Mouse (Mus musculus): ENCODE results near the gene Mmp9. TPM values are rescaled to one million over a fixed set of nuclear protein-coding genes. Genes with fewer than 3 reads are reported as not detected.

The Mmp9 gene
- polyA plus RNA-seq, 1 experiment = 5.8 TPM

DNA sequence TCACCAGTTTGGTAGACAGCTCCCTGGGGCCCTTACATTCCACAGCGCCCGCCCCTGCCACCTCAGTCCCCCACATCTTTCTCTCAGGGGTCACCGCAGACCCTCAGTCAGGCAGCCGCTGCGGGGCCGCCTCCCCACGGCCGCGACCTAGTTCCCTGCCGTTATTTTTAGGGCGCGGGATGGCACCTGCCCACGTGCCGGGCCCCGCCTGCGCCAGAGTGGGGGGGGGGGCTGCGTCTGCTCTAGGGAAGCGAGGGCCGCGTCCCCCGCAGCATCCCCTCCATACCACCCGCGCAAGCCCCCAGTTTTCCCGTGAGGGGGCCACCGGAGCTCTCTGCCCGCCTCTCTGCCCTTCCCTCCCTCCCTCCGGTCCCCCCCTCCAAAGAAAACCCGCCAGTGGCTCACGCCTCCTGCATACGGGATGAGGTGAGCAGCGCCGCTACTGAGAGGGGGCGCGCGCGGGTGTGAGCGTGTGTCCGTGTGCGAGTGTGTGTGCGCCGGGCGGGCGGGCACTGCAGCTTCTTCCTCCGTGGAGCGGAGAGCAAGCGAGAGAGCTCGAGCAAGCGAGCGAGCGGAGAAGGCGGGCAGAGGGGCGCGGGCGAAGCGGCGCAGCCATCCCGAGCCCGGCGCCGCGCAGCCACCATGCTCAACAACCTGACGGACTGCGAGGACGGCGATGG lies 27.3 kb downstream of the Mmp9 start:
- TF ChIP-seq EP300 (IDR thresholded peaks at IDR 0.05; ENCODE audit: insufficient read depth, low read depth, low read length) (no peak), POLR2A (IDR thresholded peaks at IDR 0.05; ENCODE audit: insufficient read depth, low read length) (no peak), CTCF (IDR thresholded peaks at IDR 0.05; ENCODE audit: low read depth, low read length) (no peak)
- Histone ChIP-seq H3K36me3 (ENCODE audit: control insufficient read depth, insufficient read depth, low read length, poor library complexity, severe bottlenecking) (no peaks in the 10 kb centered on the region), H3K9ac (ENCODE audit: low read depth, poor library complexity, severe bottlenecking) (0 out of 2 replicates have a peak overlapping the region, but pooled peaks have one; percentile 4), H3K4me3 (ENCODE audit: low read depth, low read length) (peak overlapping the region; percentile 37), H3K4me1 (ENCODE audit: control insufficient read depth, insufficient read depth, low read length) (no peaks in the 10 kb centered on the region), H3K27ac (ENCODE audit: insufficient read depth, low read length) (no peak overlapping the region), H3K27me3 (ENCODE audit: control insufficient read depth, insufficient read depth, low read length, poor library complexity, severe bottlenecking) (peaks cover 25% of the 10 kb centered on the region), H3K9me3 (replicated peaks; ENCODE audit: control insufficient read depth, insufficient read depth, low read length, poor library complexity, severe bottlenecking) (no peaks in the 10 kb centered on the region)

DNA sequence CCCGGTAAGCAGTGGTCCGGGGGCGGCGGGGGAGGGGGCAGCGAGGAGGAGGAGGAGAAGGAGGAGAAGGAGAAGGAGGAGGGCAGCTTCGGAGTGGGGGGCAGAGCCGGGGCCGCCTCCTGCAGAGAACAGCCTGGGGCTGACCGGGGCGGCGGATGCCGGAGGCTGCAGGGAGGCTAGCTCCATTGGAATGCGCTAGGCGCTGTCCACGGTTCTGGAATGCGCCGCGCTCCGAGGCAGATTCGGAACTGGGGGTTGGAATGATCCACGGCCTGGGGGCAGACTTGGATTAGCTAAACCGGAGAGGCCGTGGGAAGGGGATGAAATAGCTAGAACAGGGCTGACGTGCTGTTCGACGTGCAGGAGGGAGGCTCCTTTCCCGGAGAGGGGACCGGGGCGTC lies 27.9 kb downstream of the Mmp9 start:
- Histone ChIP-seq H3K27ac (ENCODE audit: insufficient read depth, low read length) (no peak overlapping the region), H3K4me1 (ENCODE audit: control insufficient read depth, insufficient read depth, low read length) (no peaks in the 10 kb centered on the region), H3K27me3 (ENCODE audit: control insufficient read depth, insufficient read depth, low read length, poor library complexity, severe bottlenecking) (peaks cover 25% of the 10 kb centered on the region), H3K36me3 (ENCODE audit: control insufficient read depth, insufficient read depth, low read length, poor library complexity, severe bottlenecking) (no peaks in the 10 kb centered on the region), H3K9ac (ENCODE audit: low read depth, poor library complexity, severe bottlenecking) (0 out of 2 replicates have a peak overlapping the region, but pooled peaks have one; percentile 4), H3K4me3 (ENCODE audit: low read depth, low read length) (peak overlapping the region; percentile 37), H3K9me3 (replicated peaks; ENCODE audit: control insufficient read depth, insufficient read depth, low read length, poor library complexity, severe bottlenecking) (no peaks in the 10 kb centered on the region)
- peak; percentile 68; the same call in 1 of the 2 replicates for TF ChIP-seq EP300 (IDR thresholded peaks at IDR 0.05; ENCODE audit: insufficient read depth, low read depth, low read length)
- TF ChIP-seq CTCF (IDR thresholded peaks at IDR 0.05; ENCODE audit: low read depth, low read length) = no peak

DNA sequence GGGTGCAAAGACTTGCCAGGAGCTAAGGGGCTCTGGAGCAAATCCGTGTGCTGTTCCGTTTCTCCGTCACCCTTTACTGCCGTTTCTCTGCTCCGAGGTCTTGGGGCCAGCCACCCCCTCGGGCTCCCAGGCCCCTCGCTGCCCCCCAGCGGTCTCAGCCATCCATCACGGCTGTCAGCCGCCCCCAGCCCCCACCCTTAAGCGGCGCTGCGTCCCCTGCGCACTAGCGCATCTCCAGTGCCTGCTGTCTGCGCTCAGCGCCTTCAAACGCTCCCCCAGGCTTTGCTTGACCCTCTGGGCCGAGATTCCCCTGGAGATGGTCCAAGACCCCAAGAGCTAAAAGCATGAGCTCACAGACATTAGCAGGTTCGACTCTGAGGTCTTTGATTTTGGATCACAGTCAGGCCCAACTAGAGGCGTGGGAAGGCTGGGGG lies 28.8 kb downstream of the Mmp9 start:
- Histone ChIP-seq H3K4me1 (ENCODE audit: control insufficient read depth, insufficient read depth, low read length) (no peaks in the 10 kb centered on the region), H3K9me3 (replicated peaks; ENCODE audit: control insufficient read depth, insufficient read depth, low read length, poor library complexity, severe bottlenecking) (no peaks in the 10 kb centered on the region), H3K27ac (ENCODE audit: insufficient read depth, low read length) (no peak overlapping the region), H3K4me3 (ENCODE audit: low read depth, low read length) (no peak overlapping the region), H3K27me3 (ENCODE audit: control insufficient read depth, insufficient read depth, low read length, poor library complexity, severe bottlenecking) (peaks cover 25% of the 10 kb centered on the region), H3K36me3 (ENCODE audit: control insufficient read depth, insufficient read depth, low read length, poor library complexity, severe bottlenecking) (no peaks in the 10 kb centered on the region), H3K9ac (ENCODE audit: low read depth, poor library complexity, severe bottlenecking) (no peak overlapping the region)
- TF ChIP-seq EP300 (IDR thresholded peaks at IDR 0.05; ENCODE audit: insufficient read depth, low read depth, low read length) (no peak), CTCF (IDR thresholded peaks at IDR 0.05; ENCODE audit: low read depth, low read length) (no peak), POLR2A (IDR thresholded peaks at IDR 0.05; ENCODE audit: insufficient read depth, low read length) (no peak)

DNA sequence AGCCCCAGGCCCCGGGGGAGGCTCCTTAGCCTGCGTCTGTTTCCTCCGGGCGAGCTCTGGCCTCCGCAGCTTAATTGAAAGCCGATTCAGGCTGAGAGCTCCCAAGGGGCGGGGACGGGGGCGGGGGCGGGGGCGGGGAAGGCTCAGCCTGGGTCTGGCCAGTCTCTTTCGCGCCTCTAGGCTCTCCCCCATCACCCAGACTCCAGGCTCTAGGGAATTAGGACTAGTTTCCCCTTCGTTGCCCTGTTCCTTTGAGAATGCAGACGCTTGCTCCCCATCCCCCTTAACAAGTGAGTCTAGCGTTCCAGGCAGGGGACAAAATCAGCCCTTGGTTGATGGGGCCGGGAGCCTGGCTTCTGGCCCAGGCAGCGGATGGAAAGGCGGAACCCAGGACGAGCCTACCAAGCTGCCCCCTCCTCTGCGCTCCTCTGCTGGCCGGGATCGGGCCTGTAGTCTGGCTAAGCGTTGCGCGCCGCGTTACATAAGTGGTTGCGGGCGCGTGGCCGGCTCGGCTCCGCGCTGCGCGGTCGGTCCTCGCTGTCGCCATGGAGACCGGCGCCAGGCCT lies 30.1 kb downstream of the Mmp9 start:
- H3K27ac ChIP-seq (ENCODE audit: insufficient read depth, low read length) = no peak overlapping the region
- no peaks in the 10 kb centered on the region for H3K9me3 ChIP-seq (replicated peaks; ENCODE audit: control insufficient read depth, insufficient read depth, low read length, poor library complexity, severe bottlenecking)
- peaks cover 25% of the 10 kb centered on the region for H3K27me3 ChIP-seq (ENCODE audit: control insufficient read depth, insufficient read depth, low read length, poor library complexity, severe bottlenecking)
- no peaks in the 10 kb centered on the region for H3K36me3 ChIP-seq (ENCODE audit: control insufficient read depth, insufficient read depth, low read length, poor library complexity, severe bottlenecking)
- H3K9ac ChIP-seq (ENCODE audit: low read depth, poor library complexity, severe bottlenecking) = no peak overlapping the region
- H3K4me3 ChIP-seq (ENCODE audit: low read depth, low read length) = peak overlapping the region; percentile 51
- H3K4me1 ChIP-seq (ENCODE audit: control insufficient read depth, insufficient read depth, low read length) = no peaks in the 10 kb centered on the region
- no peak for TF ChIP-seq EP300 (IDR thresholded peaks at IDR 0.05; ENCODE audit: insufficient read depth, low read depth, low read length)
- no peak for TF ChIP-seq POLR2A (IDR thresholded peaks at IDR 0.05; ENCODE audit: insufficient read depth, low read length)
- TF ChIP-seq CTCF (IDR thresholded peaks at IDR 0.05; ENCODE audit: low read depth, low read length) = no peak

DNA sequence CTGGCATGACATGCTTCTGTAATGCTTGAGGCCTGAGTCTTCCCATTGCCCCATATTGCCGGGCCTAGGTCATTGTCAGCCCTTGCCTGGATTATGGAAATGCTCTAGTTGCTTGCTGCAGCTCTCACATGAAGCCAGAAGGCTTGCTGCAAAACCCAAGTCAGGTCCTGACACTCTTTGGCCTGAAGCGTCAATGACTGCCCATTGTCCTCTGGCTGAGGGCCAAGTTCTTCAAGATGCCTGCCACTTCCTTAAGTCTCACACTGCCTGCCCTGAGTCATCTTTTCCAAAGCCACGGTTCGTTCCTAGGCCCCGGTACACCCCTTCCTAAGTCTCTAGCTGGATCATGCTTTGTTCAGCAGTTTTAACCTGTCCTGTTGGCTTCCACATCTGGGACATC lies 32.1 kb downstream of the Mmp9 start:
- H3K27me3 ChIP-seq (ENCODE audit: control insufficient read depth, insufficient read depth, low read length, poor library complexity, severe bottlenecking) = peaks cover 19% of the 10 kb centered on the region
- TF ChIP-seq CTCF (IDR thresholded peaks at IDR 0.05; ENCODE audit: low read depth, low read length) (no peak), EP300 (IDR thresholded peaks at IDR 0.05; ENCODE audit: insufficient read depth, low read depth, low read length) (no peak), POLR2A (IDR thresholded peaks at IDR 0.05; ENCODE audit: insufficient read depth, low read length) (no peak)

DNA sequence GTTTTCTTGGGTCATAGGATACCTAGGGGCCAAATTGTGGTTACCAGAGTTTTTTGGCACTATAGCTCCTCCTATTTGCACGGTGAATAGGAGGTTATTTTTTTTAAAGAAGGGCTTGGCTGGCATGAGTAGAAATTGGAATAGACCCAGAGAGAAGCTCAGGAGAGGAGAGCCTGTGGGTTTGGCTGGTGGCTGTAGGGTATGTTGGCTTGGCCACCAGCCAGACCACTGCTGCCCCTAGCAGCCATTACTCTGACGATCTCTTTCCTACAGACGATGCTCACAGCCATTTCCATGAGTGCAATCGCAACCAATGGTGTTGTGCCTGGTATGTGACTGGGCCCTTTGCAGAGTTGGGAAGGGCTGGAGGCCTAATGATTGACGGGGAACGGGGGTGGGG lies 35.0 kb downstream of the Mmp9 start:
- TF ChIP-seq CTCF (IDR thresholded peaks at IDR 0.05; ENCODE audit: low read depth, low read length) = no peak
- TF ChIP-seq POLR2A (IDR thresholded peaks at IDR 0.05; ENCODE audit: insufficient read depth, low read length) = no peak
- no peak for TF ChIP-seq EP300 (IDR thresholded peaks at IDR 0.05; ENCODE audit: insufficient read depth, low read depth, low read length)
- H3K9ac ChIP-seq (ENCODE audit: low read depth, poor library complexity, severe bottlenecking) = no peak overlapping the region
- no peaks in the 10 kb centered on the region for H3K36me3 ChIP-seq (ENCODE audit: control insufficient read depth, insufficient read depth, low read length, poor library complexity, severe bottlenecking)
- H3K4me3 ChIP-seq (ENCODE audit: low read depth, low read length) = no peak overlapping the region
- H3K4me1 ChIP-seq (ENCODE audit: control insufficient read depth, insufficient read depth, low read length) = no peaks in the 10 kb centered on the region
- no peaks in the 10 kb centered on the region for H3K27me3 ChIP-seq (ENCODE audit: control insufficient read depth, insufficient read depth, low read length, poor library complexity, severe bottlenecking)
- H3K27ac ChIP-seq (ENCODE audit: insufficient read depth, low read length) = no peak overlapping the region
- no peaks in the 10 kb centered on the region for H3K9me3 ChIP-seq (replicated peaks; ENCODE audit: control insufficient read depth, insufficient read depth, low read length, poor library complexity, severe bottlenecking)

More for the DNA sequence above, 32.1 kb downstream of the Mmp9 start:
- Histone ChIP-seq H3K36me3 (ENCODE audit: control insufficient read depth, insufficient read depth, low read length, poor library complexity, severe bottlenecking) (no peaks in the 10 kb centered on the region), H3K9me3 (replicated peaks; ENCODE audit: control insufficient read depth, insufficient read depth, low read length, poor library complexity, severe bottlenecking) (no peaks in the 10 kb centered on the region), H3K4me3 (ENCODE audit: low read depth, low read length) (no peak overlapping the region), H3K27ac (ENCODE audit: insufficient read depth, low read length) (no peak overlapping the region), H3K9ac (ENCODE audit: low read depth, poor library complexity, severe bottlenecking) (no peak overlapping the region), H3K4me1 (ENCODE audit: control insufficient read depth, insufficient read depth, low read length) (no peaks in the 10 kb centered on the region)

Data from ES-Bruce4 (cell line).